Mouse (Mus musculus) lung, adult 18-20 months (tissue): Measurements from ENCODE around the gene Gm8693.
"Not testable (repeated sequence)": the region's sequence is repeated elsewhere in the genome, so short reads cannot be mapped to it uniquely, and the experiment has no call there.

ENCODE experiments used
- DNase-seq, 2 experiments: peaks; one replicate each; pipeline ENCODE4 v3.0.0; 2022; ENCODE audit warnings: mixed read lengths in 2 of 2

Gm8693 gene

DNA sequence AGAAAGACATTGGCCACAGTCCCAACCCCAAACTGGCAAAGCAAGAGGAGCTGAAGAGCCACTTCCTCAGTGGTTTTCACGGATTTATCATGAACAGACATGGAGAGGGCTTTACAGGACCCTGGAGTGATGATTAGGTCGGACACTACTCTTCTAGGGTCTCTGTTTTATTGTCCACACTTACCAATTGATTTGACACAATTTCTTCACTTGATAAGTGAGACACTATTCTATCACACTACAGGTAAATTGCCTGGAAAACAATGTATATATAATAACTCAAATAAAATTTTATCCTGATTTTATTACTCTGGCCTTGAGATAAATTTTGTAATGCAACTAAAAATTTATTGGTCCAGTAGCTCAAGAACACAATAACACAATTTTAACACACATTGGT is at the start of gene Gm8693:
Gm8693 (minus strand) TSS at position 101 of the 400 bp plus-strand sequence.
- DNase-seq, result not testable (repeated sequence)

DNA sequence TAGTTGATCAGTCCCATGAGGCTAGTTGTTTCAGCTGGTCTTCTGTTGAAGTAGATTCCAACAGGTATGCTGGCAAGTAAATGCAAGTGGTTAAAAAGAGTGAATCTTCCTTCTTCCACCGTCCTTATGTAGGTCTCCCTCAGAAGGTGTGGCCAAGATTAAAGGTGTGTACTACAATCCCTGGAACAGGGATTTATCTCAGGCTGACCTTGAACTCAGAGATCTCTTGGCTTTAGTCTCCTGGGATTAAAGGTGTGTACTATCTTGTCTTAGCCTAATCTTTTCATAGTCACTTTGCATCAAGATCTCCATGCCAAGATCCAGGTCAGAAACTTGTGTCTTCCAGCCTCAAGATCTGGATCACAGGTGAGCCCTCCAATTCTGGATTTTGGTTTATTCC is 27.5 kb upstream of the Gm8693 start, which contains the start of gene Gm4567:
Gm4567 (minus strand) TSS at position 101 of the 400 bp plus-strand sequence.
- DNase-seq, result not testable (repeated sequence)

DNA sequence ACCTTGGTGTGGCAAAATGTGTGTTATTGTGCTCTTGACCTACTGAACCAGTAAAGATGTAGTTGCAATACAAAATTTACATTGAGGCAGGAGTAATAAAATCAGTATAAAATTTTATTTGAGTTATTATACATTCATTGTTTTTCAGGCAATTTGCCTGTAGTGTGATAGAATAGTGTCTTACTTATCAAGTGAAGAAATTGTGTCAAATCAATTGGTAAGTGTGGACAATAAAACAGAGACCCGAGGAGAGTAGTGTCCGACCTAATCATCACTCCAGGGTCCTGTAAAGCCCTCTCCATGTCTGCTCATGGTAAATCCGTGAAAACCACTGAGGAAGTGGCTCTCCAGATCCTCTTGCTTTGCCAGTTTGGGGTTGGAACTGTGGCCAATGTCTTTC is 34.4 kb downstream of the Gm8693 start, which contains the start of gene Vmn1r155:
Vmn1r155 (plus strand) TSS at position 301 of the 400 bp plus-strand sequence.
- not testable (repeated sequence) for DNase-seq
